In the genomic region with DNA sequence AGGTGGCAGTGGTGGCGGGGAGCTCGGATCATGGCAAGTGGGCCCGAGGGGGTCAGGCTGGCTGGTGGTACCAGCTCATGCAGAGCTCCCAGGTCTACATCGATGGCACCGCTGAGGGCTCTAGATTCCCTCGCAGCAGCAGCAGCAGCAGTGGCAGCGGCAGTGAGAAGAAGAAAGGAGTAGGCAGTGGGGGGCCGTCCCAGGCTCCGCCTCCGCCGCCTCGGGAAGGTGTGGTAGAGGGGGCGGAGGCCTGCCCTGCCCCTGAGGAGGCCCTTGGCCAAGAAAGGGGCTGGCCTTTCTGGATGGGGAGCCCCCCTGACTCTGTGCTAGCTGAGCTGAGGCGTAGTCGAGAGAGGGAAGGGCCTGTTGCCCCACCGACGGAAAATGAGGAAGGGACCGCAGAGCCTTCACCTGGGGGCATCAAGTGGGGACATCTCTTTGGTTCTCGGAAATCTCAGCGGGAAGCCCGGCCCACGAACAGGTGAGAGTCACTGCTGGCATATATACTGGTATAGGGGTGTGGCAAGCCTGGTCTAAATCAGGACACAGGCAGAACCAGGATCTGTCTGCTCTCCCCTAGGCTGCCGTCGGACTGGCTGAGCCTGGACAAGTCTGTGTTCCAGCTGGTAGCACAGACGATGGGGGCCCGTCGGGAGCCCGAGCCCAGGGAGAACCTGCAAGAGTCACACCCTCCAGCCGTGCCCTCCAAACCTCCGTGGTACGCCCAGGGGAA, we compare ENCODE assay signal across 7 mouse cellular contexts. TPM values are rescaled to one million over a fixed set of nuclear protein-coding genes. Genes with fewer than 3 reads are reported as not detected.
DNase-seq lines count a peak whose midpoint lies in the region; ATAC-seq and TF ChIP-seq lines count a peak whose summit lies in the region.

No protein-coding gene starts in this region.

- no peak for TF ChIP-seq POLR2A in thymus, adult 2 months (IDR thresholded peaks at IDR 0.05; ENCODE audit: control insufficient read depth, extremely low read depth, insufficient read depth, low read length, poor library complexity)

- 28% methylated on average over 31 of the region's 31 CpGs for WGBS in lung, embryonic 14.5 days
- 20% methylated on average over 31 of the region's 31 CpGs for WGBS in forebrain, embryonic 12.5 days
- WGBS in limb, embryonic 11.5 days: 10% methylated on average over 30 of the region's 31 CpGs
- 22% methylated on average over 31 of the region's 31 CpGs for WGBS in thymus, adult 2 months

- H3K27ac ChIP-seq in lung, embryonic 14.5 days (ENCODE audit: low read depth): no peak overlapping the region
- H3K27ac ChIP-seq in forebrain, embryonic 12.5 days: no peak overlapping the region
- no peak overlapping the region for H3K27ac ChIP-seq in limb, embryonic 11.5 days (replicated peaks; ENCODE audit: low read depth, low read length)
- no peak overlapping the region for H3K27ac ChIP-seq in thymus, adult 2 months (ENCODE audit: control insufficient read depth, insufficient read depth, low read length)

- peak; percentile 36; the same call in 1 of the 2 replicates for ATAC-seq in lung, embryonic 14.5 days (ENCODE audit: insufficient read depth)
- ATAC-seq in forebrain, embryonic 12.5 days (ENCODE audit: low FRiP score): 0 out of 2 replicates have a peak, but pooled peaks have one; percentile 40
- ATAC-seq in limb, embryonic 11.5 days (ENCODE audit: insufficient number of reproducible peaks, low FRiP score, low TSS enrichment, low read depth): peak; percentile 50; the same call in 1 of the 2 replicates

- peaks cover 37% of the 10 kb centered on the region for H3K27me3 ChIP-seq in lung, embryonic 14.5 days (ENCODE audit: insufficient read depth, low read length)
- H3K27me3 ChIP-seq in forebrain, embryonic 12.5 days: peaks cover 66% of the 10 kb centered on the region
- peaks cover 51% of the 10 kb centered on the region for H3K27me3 ChIP-seq in limb, embryonic 11.5 days (ENCODE audit: control insufficient read depth, insufficient read depth, low read length)
- no peaks in the 10 kb centered on the region; the same call in 1 of the 2 replicates for H3K27me3 ChIP-seq in thymus, adult 2 months (ENCODE audit: control insufficient read depth, insufficient read depth, low read length)

- H3K4me2 ChIP-seq in lung, embryonic 14.5 days: peak overlapping the region; percentile 36
- H3K4me2 ChIP-seq in forebrain, embryonic 12.5 days: peak overlapping the region; percentile 20
- H3K4me2 ChIP-seq in limb, embryonic 11.5 days (ENCODE audit: low read depth, severe bottlenecking): peak overlapping the region; percentile 41

- peaks cover 50% of the 10 kb centered on the region for H3K36me3 ChIP-seq in lung, embryonic 14.5 days (ENCODE audit: insufficient read depth)
- H3K36me3 ChIP-seq in forebrain, embryonic 12.5 days (replicated peaks): peaks cover 57% of the 10 kb centered on the region
- peaks cover 3% of the 10 kb centered on the region; the same call in 1 of the 2 replicates for H3K36me3 ChIP-seq in limb, embryonic 11.5 days (ENCODE audit: control insufficient read depth, insufficient read depth, low read length)
- H3K36me3 ChIP-seq in thymus, adult 2 months (ENCODE audit: control insufficient read depth, insufficient read depth, low read length): no peaks in the 10 kb centered on the region

- DNase-seq in lung, embryonic 14.5 days: peak; percentile 34
- DNase-seq in lung, adult 18-20 months: no peak
- DNase-seq in limb, embryonic 11.5 days (ENCODE audit: low spot score): peak; percentile 49
- peak; percentile 42 for DNase-seq in thymus, adult 2 months
- no peak for DNase-seq in frontal cortex, adult 2 months (ENCODE audit: extremely low spot score in 1 of 2, low spot score in 1 of 2)
- DNase-seq in frontal cortex, postnatal 10 days (ENCODE audit: low spot score in 2 of 2): no peak

- no peak for TF ChIP-seq CTCF in lung, embryonic 14.5 days (IDR thresholded peaks at IDR 0.05; ENCODE audit: low read depth)
- TF ChIP-seq CTCF in thymus, adult 2 months (IDR thresholded peaks at IDR 0.05; ENCODE audit: borderline replicate concordance, control insufficient read depth, extremely low read depth, insufficient read depth, low read length, poor library complexity): no peak

- H3K9me3 ChIP-seq in lung, embryonic 14.5 days (ENCODE audit: low read depth, low read length): no peaks in the 10 kb centered on the region
- no peaks in the 10 kb centered on the region for H3K9me3 ChIP-seq in forebrain, embryonic 12.5 days
- no peaks in the 10 kb centered on the region for H3K9me3 ChIP-seq in limb, embryonic 11.5 days (ENCODE audit: control insufficient read depth, low read length)

- H3K4me1 ChIP-seq in lung, embryonic 14.5 days (ENCODE audit: insufficient read depth): no peaks in the 10 kb centered on the region
- H3K4me1 ChIP-seq in forebrain, embryonic 12.5 days: peaks cover 38% of the 10 kb centered on the region
- H3K4me1 ChIP-seq in limb, embryonic 11.5 days (ENCODE audit: control insufficient read depth, insufficient read depth, low read length): peaks cover 4% of the 10 kb centered on the region
- peaks cover 34% of the 10 kb centered on the region for H3K4me1 ChIP-seq in thymus, adult 2 months (replicated peaks; ENCODE audit: control insufficient read depth, insufficient read depth, low read length)

- H3K9ac ChIP-seq in lung, embryonic 14.5 days: peak overlapping the region; percentile 4; the same call in 1 of the 2 replicates
- H3K9ac ChIP-seq in forebrain, embryonic 12.5 days: no peak overlapping the region
- peak overlapping the region; percentile 47 for H3K9ac ChIP-seq in limb, embryonic 11.5 days (ENCODE audit: low read length)

- no peak overlapping the region for H3K4me3 ChIP-seq in lung, embryonic 14.5 days (ENCODE audit: low read depth, low read length)
- peak overlapping the region; percentile 10; the same call in 1 of the 2 replicates for H3K4me3 ChIP-seq in forebrain, embryonic 12.5 days (replicated peaks)
- H3K4me3 ChIP-seq in limb, embryonic 11.5 days (ENCODE audit: low read depth, low read length): peak overlapping the region; percentile 10; the same call in 1 of the 2 replicates
- H3K4me3 ChIP-seq in thymus, adult 2 months (ENCODE audit: control insufficient read depth, insufficient read depth, low read length): 0 out of 2 replicates have a peak overlapping the region, but pooled peaks have one; percentile 0

RNA-seq across cellular contexts. Expression of gene Fam166b, which starts 3.1 kb away (rescaled TPM):
- polyA plus RNA-seq in lung, embryonic 14.5 days (2014; fragmentation: Nextera tagmentation; extraction: Ambion mirVana): 0.32 and 0.34 TPM in 2 replicates
- polyA plus RNA-seq in forebrain, embryonic 12.5 days (2016; fragmentation: Nextera tagmentation; extraction: Ambion mirVana): 0.23 TPM in 1 of 2 replicates, not detected in the other
- polyA plus RNA-seq in limb, embryonic 11.5 days (2014; fragmentation: Nextera tagmentation; extraction: Ambion mirVana): 0.14 TPM in 1 of 2 replicates, not detected in the other
- 0.22 and 0.42 TPM in 2 replicates for polyA plus RNA-seq in thymus, adult 2 months (2012; rRNA removed)
- 1.1 and 1.2 TPM in 2 replicates for polyA plus RNA-seq in frontal cortex, adult 2 months (2012; rRNA removed)

RNA-seq across cellular contexts. Expression of gene Tesk1, which starts 15.9 kb away (rescaled TPM):
- 12.6 and 15.9 TPM in 2 replicates for polyA plus RNA-seq in lung, embryonic 14.5 days (2014; fragmentation: Nextera tagmentation; extraction: Ambion mirVana)
- polyA plus RNA-seq in forebrain, embryonic 12.5 days (2016; fragmentation: Nextera tagmentation; extraction: Ambion mirVana): 10.5 and 12.6 TPM in 2 replicates
- polyA plus RNA-seq in limb, embryonic 11.5 days (2014; fragmentation: Nextera tagmentation; extraction: Ambion mirVana): 9.8 TPM in 2 replicates
- polyA plus RNA-seq in thymus, adult 2 months (2012; rRNA removed): 66.6 and 67.5 TPM in 2 replicates
- 70.5 and 78.2 TPM in 2 replicates for polyA plus RNA-seq in frontal cortex, adult 2 months (2012; rRNA removed)

RNA-seq across cellular contexts. Expression of gene Cd72, which starts 28.6 kb away (rescaled TPM):
- 3.2 TPM in 2 replicates for polyA plus RNA-seq in lung, embryonic 14.5 days (2014; fragmentation: Nextera tagmentation; extraction: Ambion mirVana)
- polyA plus RNA-seq in forebrain, embryonic 12.5 days (2016; fragmentation: Nextera tagmentation; extraction: Ambion mirVana): 2.9 and 3.8 TPM in 2 replicates
- polyA plus RNA-seq in limb, embryonic 11.5 days (2014; fragmentation: Nextera tagmentation; extraction: Ambion mirVana): 2.4 and 4.0 TPM in 2 replicates
- polyA plus RNA-seq in thymus, adult 2 months (2012; rRNA removed): 9.8 and 10.8 TPM in 2 replicates
- 0.64 and 1.6 TPM in 2 replicates for polyA plus RNA-seq in frontal cortex, adult 2 months (2012; rRNA removed)

RNA-seq across cellular contexts. Expression of gene Rusc2, which starts 44.0 kb away (rescaled TPM):
- polyA plus RNA-seq in lung, embryonic 14.5 days (2014; fragmentation: Nextera tagmentation; extraction: Ambion mirVana): 5.0 and 5.8 TPM in 2 replicates
- 37.6 and 44.9 TPM in 2 replicates for polyA plus RNA-seq in forebrain, embryonic 12.5 days (2016; fragmentation: Nextera tagmentation; extraction: Ambion mirVana)
- polyA plus RNA-seq in limb, embryonic 11.5 days (2014; fragmentation: Nextera tagmentation; extraction: Ambion mirVana): 3.5 and 4.5 TPM in 2 replicates
- polyA plus RNA-seq in thymus, adult 2 months (2012; rRNA removed): 4.2 and 4.3 TPM in 2 replicates
- 60.0 and 64.5 TPM in 2 replicates for polyA plus RNA-seq in frontal cortex, adult 2 months (2012; rRNA removed)

RNA-seq across cellular contexts. Expression of gene Sit1, which starts 57.7 kb away (rescaled TPM):
- not detected in 2 replicates for polyA plus RNA-seq in lung, embryonic 14.5 days (2014; fragmentation: Nextera tagmentation; extraction: Ambion mirVana)
- not detected in 2 replicates for polyA plus RNA-seq in forebrain, embryonic 12.5 days (2016; fragmentation: Nextera tagmentation; extraction: Ambion mirVana)
- polyA plus RNA-seq in limb, embryonic 11.5 days (2014; fragmentation: Nextera tagmentation; extraction: Ambion mirVana): not detected in 2 replicates
- polyA plus RNA-seq in thymus, adult 2 months (2012; rRNA removed): 187 and 239 TPM in 2 replicates
- 0.16 TPM in 1 of 2 replicates, not detected in the other for polyA plus RNA-seq in frontal cortex, adult 2 months (2012; rRNA removed)

Comparison
In these comparisons a context has a peak if more than half of its experiments do, and no peak if none do; other contexts are left out.
1. DNase-seq: peak in lung, embryonic 14.5 days (single experiment), limb, embryonic 11.5 days (single experiment) and thymus, adult 2 months (single experiment); none in lung, adult 18-20 months (0 of 2), frontal cortex, adult 2 months (0 of 2) and frontal cortex, postnatal 10 days (0 of 2).
2. Peak in every context shown above with its lines, with median percentiles within 50 percentile points of each other: ATAC-seq and H3K4me2 ChIP-seq.